ENCODE assay signal across 21 mouse cellular contexts in the genomic region with DNA sequence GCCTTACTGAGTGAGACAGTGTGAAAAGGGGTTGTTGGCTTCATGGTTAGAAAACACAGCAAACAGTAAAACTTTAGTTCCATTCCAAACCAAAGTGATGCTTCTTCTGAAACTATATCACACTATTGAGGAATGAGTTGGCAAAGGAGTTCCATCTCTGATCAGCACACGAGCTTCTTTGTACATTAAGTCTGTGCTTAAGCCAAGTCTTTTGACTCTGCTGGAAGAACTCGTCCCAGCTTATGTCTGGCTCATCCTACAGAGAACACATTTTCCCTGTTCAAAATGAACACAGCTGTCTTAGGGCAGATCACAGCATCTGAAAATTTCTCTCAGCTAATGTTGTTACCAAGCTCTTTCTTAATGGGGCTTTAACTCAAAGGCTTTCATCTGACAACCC.
"Had no signal": no experiment of that assay in that cellular context is flagged by ENCODE, and none has a peak within 500 bp of the region (broad histone marks: within the 10 kb centered on the region; RNA-seq: fewer than 3 reads in every experiment).

No protein-coding gene starts in this region.

- H3K4me1 ChIP-seq: kidney, embryonic 15.5 days; limb, embryonic 10.5 days; limb, embryonic 13.5 days; liver, embryonic 12.5 days; liver, embryonic 15.5 days; lung, embryonic 15.5 days; megakaryocyte, embryonic 14.5 days; midbrain, embryonic 10.5 days; neural tube, embryonic 12.5 days; neural tube, embryonic 15.5 days had no signal

- ATAC-seq: liver, embryonic 12.5 days had no signal

- H3K36me3 ChIP-seq: kidney, embryonic 15.5 days; limb, embryonic 10.5 days; limb, embryonic 13.5 days; liver, embryonic 12.5 days; liver, embryonic 15.5 days; lung, embryonic 15.5 days; midbrain, embryonic 10.5 days; neural tube, embryonic 12.5 days; neural tube, embryonic 15.5 days had no signal

- H3K4me3 ChIP-seq: kidney, embryonic 15.5 days; limb, embryonic 10.5 days; limb, embryonic 13.5 days; liver, embryonic 12.5 days; liver, embryonic 15.5 days; lung, embryonic 15.5 days; megakaryocyte, embryonic 14.5 days; midbrain, embryonic 10.5 days; neural tube, embryonic 12.5 days; neural tube, embryonic 15.5 days had no signal

- H3K27me3 ChIP-seq: kidney, embryonic 15.5 days; limb, embryonic 13.5 days; liver, embryonic 12.5 days; liver, embryonic 15.5 days; lung, embryonic 15.5 days; megakaryocyte, embryonic 14.5 days; neural tube, embryonic 12.5 days; neural tube, embryonic 15.5 days had no signal

- H3K4me2 ChIP-seq: kidney, embryonic 15.5 days; limb, embryonic 13.5 days; liver, embryonic 12.5 days; liver, embryonic 15.5 days; lung, embryonic 15.5 days; neural tube, embryonic 12.5 days; neural tube, embryonic 15.5 days had no signal

- H3K9me3 ChIP-seq: kidney, embryonic 15.5 days; limb, embryonic 10.5 days; limb, embryonic 13.5 days; liver, embryonic 12.5 days; liver, embryonic 15.5 days; lung, embryonic 15.5 days; megakaryocyte, embryonic 14.5 days; midbrain, embryonic 10.5 days; neural tube, embryonic 12.5 days; neural tube, embryonic 15.5 days had no signal

- H3K9ac ChIP-seq: kidney, embryonic 15.5 days; limb, embryonic 13.5 days; liver, embryonic 12.5 days; liver, embryonic 15.5 days; lung, embryonic 15.5 days; neural tube, embryonic 12.5 days; neural tube, embryonic 15.5 days had no signal

- DNase-seq: kidney, adult 8-10 months; kidney, postnatal 10 days; kidney, postnatal 36 days; liver; lung, adult 18-20 months; lung, postnatal 10 days; lung, postnatal 36 days; midbrain, embryonic 14.5 days; thymus, adult 2 months; thymus, postnatal 14 days; thymus, postnatal 4 days had no signal

- H3K27ac ChIP-seq: kidney, embryonic 15.5 days; limb, embryonic 10.5 days; limb, embryonic 13.5 days; liver, embryonic 12.5 days; liver, embryonic 15.5 days; lung, embryonic 15.5 days; midbrain, embryonic 10.5 days; neural tube, embryonic 12.5 days; neural tube, embryonic 15.5 days had no signal
